Mouse (Mus musculus): ENCODE data around the gene Aebp1.

GRCm38 (mm10) chr11:5882518-5882917, 20.8 kb downstream of the Aebp1 start:
- TF ChIP-seq CTCF (IDR thresholded peaks at IDR 0.05; ENCODE audit: borderline replicate concordance, control insufficient read depth, extremely low read depth, insufficient read depth, low read length, poor library complexity) (no peak), POLR2A (IDR thresholded peaks at IDR 0.05; ENCODE audit: control insufficient read depth, extremely low read depth, insufficient read depth, low read length, poor library complexity) (no peak)
